Mouse (Mus musculus) embryonic facial prominence, embryonic 12.5 days (tissue): ENCODE measurements around the gene Eif4e2. TPM values are rescaled to one million over a fixed set of nuclear protein-coding genes. Genes with fewer than 3 reads are reported as not detected.
A peak's percentile ranks its signal among the peaks of the same experiment; 100 is the strongest.

Source experiments
- ATAC-seq: fragments of 200-750 bp; cut with Nextera tagmentation; 2 replicates; pipeline ENCODE4 v1.8.0; 2017; ENCODE audit not compliant: insufficient number of reproducible peaks, insufficient read depth, low FRiP score, low TSS enrichment
- H3K27ac ChIP-seq: fragments of 300-500 bp; sonication (generic); 2 replicates; pipeline ENCODE4 v1.5.1; 2016; ENCODE audit warnings: mild to moderate bottlenecking
- H3K27me3 ChIP-seq: fragments of 300-500 bp; sonication (generic); 2 replicates; pipeline ENCODE4 v1.6.1; 2016; ENCODE audit warnings: mild to moderate bottlenecking, moderate library complexity
- H3K36me3 ChIP-seq: fragments of 300-500 bp; sonication (generic); 2 replicates; pipeline ENCODE4 v1.6.1; 2016; ENCODE audit warnings: mild to moderate bottlenecking
- H3K4me1 ChIP-seq: fragments of 300-500 bp; sonication (generic); 2 replicates; pipeline ENCODE4 v1.6.1; 2016
- H3K4me2 ChIP-seq: fragments of 300-500 bp; sonication (generic); replicated peaks from 2 replicates; pipeline ENCODE4 v1.6.1; 2016; ENCODE audit warnings: mild to moderate bottlenecking, moderate library complexity
- H3K4me3 ChIP-seq: fragments of 300-500 bp; sonication (generic); 2 replicates; pipeline ENCODE4 v1.5.1; 2016; ENCODE audit warnings: mild to moderate bottlenecking
- H3K9ac ChIP-seq: fragments of 300-500 bp; sonication (generic); 2 replicates; pipeline ENCODE4 v1.6.1; 2016; ENCODE audit warnings: mild to moderate bottlenecking, moderate library complexity
- H3K9me3 ChIP-seq: fragments of 300-500 bp; sonication (generic); 2 replicates; pipeline ENCODE4 v1.6.1; 2016; ENCODE audit warnings: mild to moderate bottlenecking, moderate library complexity
- WGBS: fragments of 180-500 bp; shearing (Covaris S2); methylation state at CpG from one replicate; pipeline ENCODE4 v1.1.7; 2016; 5-methylcytosine and 5-hydroxymethylcytosine counted together
- polyA plus RNA-seq: library from polyadenylated mRNA; unstranded; fragments of >200 nt; fragmentation: Nextera tagmentation; extraction: Ambion mirVana; gene quantifications from 2 replicates; pipeline ENCODE4 v1.2.1, GENCODE M21; 2016

The Eif4e2 gene
- polyA plus RNA-seq, 1 experiment from 2014 or later, result 179 TPM

GRCm38 (mm10) chr1:87204465-87204864 lies 9.2 kb upstream of the Eif4e2 start, which contains the start of gene Chrng:
Gene Chrng, plus strand, starts transcription at chr1:87204657.
- Histone ChIP-seq H3K36me3 (no peaks in the 10 kb centered on the region), H3K9me3 (no peaks in the 10 kb centered on the region), H3K27me3 (peaks cover 25% of the 10 kb centered on the region), H3K27ac (no peak within 1 kb of the TSS), H3K4me1 (peaks cover 6% of the 10 kb centered on the region), H3K9ac (0 out of 2 replicates have a peak within 1 kb of the TSS, but pooled peaks have one; percentile 30), H3K4me2 (no peak within 1 kb of the TSS), H3K4me3 (no peak within 1 kb of the TSS)
- WGBS, result 85% methylated on average over 7 of the region's 7 CpGs
- ATAC-seq, result no peak

- no peak overlapping the region for H3K9ac ChIP-seq
- no peak overlapping the region for H3K4me3 ChIP-seq
- no peak overlapping the region for H3K27ac ChIP-seq
- peaks cover 6% of the 10 kb centered on the region for H3K4me1 ChIP-seq
- no peaks in the 10 kb centered on the region for H3K9me3 ChIP-seq
- H3K36me3 ChIP-seq, result no peaks in the 10 kb centered on the region
- H3K27me3 ChIP-seq, result peaks cover 25% of the 10 kb centered on the region
- no peak overlapping the region for H3K4me2 ChIP-seq
- no peak for ATAC-seq
- 41% methylated on average over 6 of the region's 6 CpGs for whole genome bisulfite sequencing
Observed at GRCm38 (mm10) chr1:87205038-87205437, 8.7 kb upstream of the Eif4e2 start.

- peaks cover 25% of the 10 kb centered on the region for H3K27me3 ChIP-seq
- peak overlapping the region; percentile 30; the same call in 1 of the 2 replicates for H3K9ac ChIP-seq
- no peaks in the 10 kb centered on the region for H3K36me3 ChIP-seq
- 31% methylated on average over 3 of the region's 3 CpGs for WGBS
- H3K9me3 ChIP-seq, result no peaks in the 10 kb centered on the region
- H3K4me2 ChIP-seq, result no peak overlapping the region; the same call in 1 of the 2 replicates
- H3K4me1 ChIP-seq, result peaks cover 6% of the 10 kb centered on the region
- ATAC-seq, result peak; percentile 52; the same call in 1 of the 2 replicates
- H3K4me3 ChIP-seq, result no peak overlapping the region
- H3K27ac ChIP-seq, result no peak overlapping the region
Observed at GRCm38 (mm10) chr1:87205502-87205901, 8.2 kb upstream of the Eif4e2 start.

GRCm38 (mm10) chr1:87206339-87206738 lies 7.4 kb upstream of the Eif4e2 start:
- H3K4me1 ChIP-seq, result peaks cover 6% of the 10 kb centered on the region
- H3K27ac ChIP-seq, result no peak overlapping the region
- H3K4me2 ChIP-seq, result no peak overlapping the region; the same call in 1 of the 2 replicates
- H3K36me3 ChIP-seq, result no peaks in the 10 kb centered on the region
- 26% methylated on average over 17 of the region's 17 CpGs for WGBS
- no peak overlapping the region for H3K4me3 ChIP-seq
- no peaks in the 10 kb centered on the region for H3K9me3 ChIP-seq
- H3K27me3 ChIP-seq, result peaks cover 25% of the 10 kb centered on the region
- ATAC-seq, result no peak
- H3K9ac ChIP-seq, result no peak overlapping the region

GRCm38 (mm10) chr1:87211431-87211830 lies 2.3 kb upstream of the Eif4e2 start:
- 83% methylated on average over 4 of the region's 4 CpGs for WGBS
- H3K27ac ChIP-seq, result no peak overlapping the region
- no peak overlapping the region for H3K4me3 ChIP-seq
- H3K9ac ChIP-seq, result no peak overlapping the region
- no peak overlapping the region for H3K4me2 ChIP-seq
- H3K27me3 ChIP-seq, result peaks cover 15% of the 10 kb centered on the region
- no peaks in the 10 kb centered on the region for H3K36me3 ChIP-seq
- no peak for ATAC-seq
- no peaks in the 10 kb centered on the region for H3K9me3 ChIP-seq
- H3K4me1 ChIP-seq, result peaks cover 22% of the 10 kb centered on the region

GRCm38 (mm10) chr1:87214748-87215147 lies 1.0 kb downstream of the Eif4e2 start:
- H3K36me3 ChIP-seq, result peaks cover 3% of the 10 kb centered on the region
- peak overlapping the region; percentile 98 for H3K9ac ChIP-seq
- peak overlapping the region; percentile 77 for H3K4me3 ChIP-seq
- no peaks in the 10 kb centered on the region for H3K9me3 ChIP-seq
- peak overlapping the region; percentile 68 for H3K4me2 ChIP-seq
- H3K27me3 ChIP-seq, result no peaks in the 10 kb centered on the region
- peak overlapping the region; percentile 99 for H3K27ac ChIP-seq
- H3K4me1 ChIP-seq, result peaks cover 26% of the 10 kb centered on the region
- ATAC-seq, result no peak
- WGBS, result 17% methylated on average over 4 of the region's 4 CpGs

GRCm38 (mm10) chr1:87217938-87218337 lies 4.2 kb downstream of the Eif4e2 start:
- Histone ChIP-seq H3K4me1 (peaks cover 24% of the 10 kb centered on the region), H3K9me3 (no peaks in the 10 kb centered on the region), H3K27me3 (no peaks in the 10 kb centered on the region), H3K4me3 (no peak overlapping the region), H3K27ac (no peak overlapping the region), H3K4me2 (no peak overlapping the region), H3K36me3 (peaks cover 34% of the 10 kb centered on the region), H3K9ac (no peak overlapping the region)
- no peak for ATAC-seq
- 66% methylated on average over 3 of the region's 3 CpGs for WGBS

- H3K4me1 ChIP-seq, result no peaks in the 10 kb centered on the region
- no peaks in the 10 kb centered on the region for H3K27me3 ChIP-seq
- peaks cover 89% of the 10 kb centered on the region for H3K36me3 ChIP-seq
- no peak overlapping the region for H3K27ac ChIP-seq
- WGBS, result 95% methylated on average over 8 of the region's 8 CpGs
- no peak overlapping the region for H3K4me2 ChIP-seq
- no peak overlapping the region for H3K9ac ChIP-seq
- H3K4me3 ChIP-seq, result no peak overlapping the region
- no peak for ATAC-seq
- H3K9me3 ChIP-seq, result no peaks in the 10 kb centered on the region
Observed at GRCm38 (mm10) chr1:87225739-87226138, 12.0 kb downstream of the Eif4e2 start.

- Histone ChIP-seq H3K9me3 (no peaks in the 10 kb centered on the region), H3K4me2 (no peak overlapping the region), H3K27ac (no peak overlapping the region), H3K4me1 (no peaks in the 10 kb centered on the region), H3K36me3 (peaks cover 84% of the 10 kb centered on the region), H3K9ac (no peak overlapping the region), H3K27me3 (no peaks in the 10 kb centered on the region), H3K4me3 (no peak overlapping the region)
- ATAC-seq, result no peak
- 100% methylated on average over 1 of the region's 1 CpGs for WGBS
Observed at GRCm38 (mm10) chr1:87226409-87227159, 12.9 kb downstream of the Eif4e2 start.

GRCm38 (mm10) chr1:87227160-87227550 lies 13.4 kb downstream of the Eif4e2 start:
- Histone ChIP-seq H3K27ac (no peak overlapping the region), H3K36me3 (peaks cover 79% of the 10 kb centered on the region), H3K4me3 (no peak overlapping the region), H3K27me3 (no peaks in the 10 kb centered on the region), H3K9me3 (no peaks in the 10 kb centered on the region), H3K9ac (no peak overlapping the region), H3K4me1 (no peaks in the 10 kb centered on the region), H3K4me2 (no peak overlapping the region)
- ATAC-seq, result no peak
- 93% methylated on average over 3 of the region's 3 CpGs for WGBS

GRCm38 (mm10) chr1:87230606-87231005 lies 16.9 kb downstream of the Eif4e2 start:
- Histone ChIP-seq H3K27ac (no peak overlapping the region), H3K9me3 (no peaks in the 10 kb centered on the region), H3K4me2 (no peak overlapping the region), H3K27me3 (no peaks in the 10 kb centered on the region), H3K36me3 (peaks cover 73% of the 10 kb centered on the region), H3K4me3 (no peak overlapping the region), H3K4me1 (no peaks in the 10 kb centered on the region), H3K9ac (no peak overlapping the region)
- 84% methylated on average over 5 of the region's 5 CpGs for WGBS
- ATAC-seq, result no peak

- H3K27me3 ChIP-seq, result no peaks in the 10 kb centered on the region
- peaks cover 60% of the 10 kb centered on the region for H3K36me3 ChIP-seq
Observed at GRCm38 (mm10) chr1:87232197-87232596, 18.5 kb downstream of the Eif4e2 start.

More at GRCm38 (mm10) chr1:87232197-87232596, 18.5 kb downstream of the Eif4e2 start:
- no peak overlapping the region for H3K9ac ChIP-seq
- H3K27ac ChIP-seq, result no peak overlapping the region
- ATAC-seq, result no peak
- no peaks in the 10 kb centered on the region for H3K9me3 ChIP-seq
- no peak overlapping the region for H3K4me2 ChIP-seq
- 78% methylated on average over 7 of the region's 7 CpGs for WGBS
- no peaks in the 10 kb centered on the region for H3K4me1 ChIP-seq
- no peak overlapping the region for H3K4me3 ChIP-seq
